Mouse (Mus musculus) cerebellum, adult 2 months (tissue): ENCODE measurements around the gene Ttyh1.

Experiments
- CTCF ChIP-seq: fragments of 200-500 bp; IDR thresholded peaks from 2 replicates; pipeline ENCODE4 v1.5.1; 2011; ENCODE audit warnings: low read depth, mild to moderate bottlenecking, control low read depth, low read length, moderate library complexity, borderline replicate concordance; ENCODE audit not compliant: insufficient read depth
- POLR2A ChIP-seq: fragments of 200-500 bp; IDR thresholded peaks from 2 replicates; pipeline ENCODE4 v1.6.1; 2011; ENCODE audit warnings: low read length, control low read depth, borderline replicate concordance; ENCODE audit not compliant: insufficient read depth

DNA sequence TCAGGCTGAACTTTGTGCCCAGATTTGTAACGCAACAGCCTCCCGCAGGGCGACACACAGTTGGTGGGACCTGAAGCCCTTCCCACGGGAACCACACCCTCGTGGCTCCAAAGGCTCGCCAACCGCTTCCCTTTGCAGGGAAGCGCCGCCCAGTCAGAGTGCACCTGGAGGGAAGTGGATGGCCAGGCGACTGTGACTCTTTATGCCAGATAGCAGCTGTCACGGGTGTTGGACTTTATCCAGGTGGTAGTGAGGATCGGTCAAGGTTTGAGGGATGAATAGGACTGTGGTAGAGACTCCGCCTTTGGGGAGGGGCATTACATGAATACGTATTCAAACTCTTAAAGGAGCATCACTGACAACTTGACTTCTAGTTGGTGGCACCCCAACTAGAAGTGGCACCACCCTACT lies 31.6 kb downstream of the Ttyh1 start:
- TF ChIP-seq CTCF (no peak), POLR2A (peak; percentile 43; the same call in 1 of the 2 replicates)
